ENCODE assay signal across 14 mouse cellular contexts in the genomic region with DNA sequence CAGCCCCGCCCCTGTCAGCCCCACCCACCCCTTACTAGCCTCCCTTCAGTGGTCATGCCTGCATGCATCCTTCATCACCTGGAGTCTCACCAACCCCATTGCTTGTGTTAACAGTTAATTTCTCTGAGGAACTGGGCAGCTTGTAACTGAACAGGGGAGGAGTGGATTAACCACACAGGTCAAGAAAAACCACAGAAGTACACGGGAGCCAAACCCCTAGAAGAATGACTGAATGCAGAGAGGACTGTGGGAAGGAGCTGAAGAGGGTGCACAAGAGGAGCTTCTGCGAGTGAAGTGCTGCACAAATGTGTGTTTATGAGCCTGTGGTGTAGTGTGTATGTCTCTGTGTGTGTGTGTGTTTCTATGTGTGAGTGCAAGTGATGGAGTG. TPM values are rescaled to one million over a fixed set of nuclear protein-coding genes. Genes with fewer than 3 reads are reported as not detected.
DNase-seq lines count a peak whose midpoint lies in the region; ATAC-seq and TF ChIP-seq lines count a peak whose summit lies in the region.
"Had no signal": no experiment of that assay in that cellular context is flagged by ENCODE, and none has a peak within 500 bp of the region (broad histone marks: within the 10 kb centered on the region; RNA-seq: fewer than 3 reads in every experiment).

No protein-coding gene starts in this region.

- H3K27me3 ChIP-seq in forebrain, embryonic 11.5 days (ENCODE audit: control insufficient read depth, insufficient read depth, low read length) = no peaks in the 10 kb centered on the region
- no peaks in the 10 kb centered on the region for H3K27me3 ChIP-seq in forebrain, embryonic 14.5 days (replicated peaks; ENCODE audit: control insufficient read depth, insufficient read depth, low read length)
- H3K27me3 ChIP-seq in stomach, embryonic 16.5 days (ENCODE audit: control insufficient read depth, insufficient read depth, low read length) = no peaks in the 10 kb centered on the region
- H3K27me3 ChIP-seq in stomach, postnatal 0 days (ENCODE audit: control insufficient read depth, insufficient read depth, low read length) = no peaks in the 10 kb centered on the region
- no peaks in the 10 kb centered on the region for H3K27me3 ChIP-seq in hindbrain, embryonic 14.5 days (ENCODE audit: control insufficient read depth, insufficient read depth, low read length)
- H3K27me3 ChIP-seq in neural tube, embryonic 15.5 days (replicated peaks) = no peaks in the 10 kb centered on the region
- H3K27me3 ChIP-seq: intestine, embryonic 15.5 days; liver, embryonic 12.5 days; stomach, embryonic 15.5 days had no signal

- no peak overlapping the region for H3K9ac ChIP-seq in forebrain, embryonic 11.5 days (ENCODE audit: low read length)
- no peak overlapping the region for H3K9ac ChIP-seq in forebrain, embryonic 14.5 days (ENCODE audit: low read length)
- peak overlapping the region; percentile 31; the same call in 1 of the 2 replicates for H3K9ac ChIP-seq in stomach, embryonic 16.5 days (ENCODE audit: low read length)
- H3K9ac ChIP-seq in stomach, postnatal 0 days (ENCODE audit: low read length) = no peak overlapping the region
- H3K9ac ChIP-seq in hindbrain, embryonic 14.5 days = no peak overlapping the region
- no peak overlapping the region for H3K9ac ChIP-seq in neural tube, embryonic 15.5 days (replicated peaks)
- H3K9ac ChIP-seq: intestine, embryonic 15.5 days; liver, embryonic 12.5 days; stomach, embryonic 15.5 days had no signal

- intact Hi-C loops in left cerebral cortex, postnatal 4 days (cut with DNase I) = no loop called here

- H3K4me3 ChIP-seq in forebrain, embryonic 11.5 days (ENCODE audit: low read depth, low read length) = no peak overlapping the region
- no peak overlapping the region for H3K4me3 ChIP-seq in forebrain, embryonic 14.5 days (ENCODE audit: low read depth, low read length)
- H3K4me3 ChIP-seq in stomach, embryonic 16.5 days (replicated peaks; ENCODE audit: low read length) = no peak overlapping the region
- no peak overlapping the region for H3K4me3 ChIP-seq in stomach, postnatal 0 days (ENCODE audit: low read depth, low read length)
- no peak overlapping the region for H3K4me3 ChIP-seq in hindbrain, embryonic 14.5 days (replicated peaks; ENCODE audit: low read length)
- H3K4me3 ChIP-seq in neural tube, embryonic 15.5 days (replicated peaks) = no peak overlapping the region
- H3K4me3 ChIP-seq: intestine, embryonic 15.5 days; liver, embryonic 12.5 days; stomach, embryonic 15.5 days had no signal

- H3K4me2 ChIP-seq in forebrain, embryonic 11.5 days (ENCODE audit: low read depth, low read length, severe bottlenecking) = no peak overlapping the region
- no peak overlapping the region for H3K4me2 ChIP-seq in forebrain, embryonic 14.5 days (ENCODE audit: low read length)
- no peak overlapping the region for H3K4me2 ChIP-seq in stomach, embryonic 16.5 days (ENCODE audit: low read depth, low read length)
- H3K4me2 ChIP-seq in stomach, postnatal 0 days (replicated peaks; ENCODE audit: low read depth) = no peak overlapping the region
- no peak overlapping the region for H3K4me2 ChIP-seq in hindbrain, embryonic 14.5 days (replicated peaks)
- H3K4me2 ChIP-seq in neural tube, embryonic 15.5 days = 0 out of 2 replicates have a peak overlapping the region, but pooled peaks have one; percentile 5
- H3K4me2 ChIP-seq: intestine, embryonic 15.5 days; liver, embryonic 12.5 days; stomach, embryonic 15.5 days had no signal

- WGBS in forebrain, embryonic 11.5 days = 14% methylated on average over 3 of the region's 3 CpGs
- 11% methylated on average over 3 of the region's 3 CpGs for WGBS in forebrain, embryonic 14.5 days
- 24% methylated on average over 3 of the region's 3 CpGs for WGBS in stomach, embryonic 16.5 days
- WGBS in stomach, postnatal 0 days = 29% methylated on average over 3 of the region's 3 CpGs
- WGBS in hindbrain, embryonic 14.5 days = 20% methylated on average over 3 of the region's 3 CpGs
- 12% methylated on average over 3 of the region's 3 CpGs for WGBS in neural tube, embryonic 15.5 days

- no peak for DNase-seq in forebrain, embryonic 11.5 days (ENCODE audit: low spot score)
- no peak for DNase-seq in forebrain, embryonic 14.5 days (ENCODE audit: low spot score)
- no peak for DNase-seq in stomach, postnatal 0 days (ENCODE audit: low spot score)
- no peak for DNase-seq in hindbrain, embryonic 14.5 days (ENCODE audit: low spot score)
- DNase-seq in left cerebral cortex, postnatal 4 days = no peak
- DNase-seq in lung, postnatal 4 days = no peak
- DNase-seq: adrenal gland, postnatal 25 days; layer of hippocampus, postnatal 36 days; right cerebral cortex, postnatal 14 days had no signal

- no peak for TF ChIP-seq EP300 in stomach, postnatal 0 days (optimal IDR thresholded peaks at IDR 0.05)

- TF ChIP-seq CTCF in stomach, postnatal 0 days (IDR thresholded peaks at IDR 0.05; ENCODE audit: low read depth) = no peak

- peaks cover 44% of the 10 kb centered on the region for H3K4me1 ChIP-seq in forebrain, embryonic 11.5 days (replicated peaks; ENCODE audit: control insufficient read depth, insufficient read depth, low read length)
- H3K4me1 ChIP-seq in forebrain, embryonic 14.5 days (ENCODE audit: control insufficient read depth, insufficient read depth, low read length) = peaks cover 34% of the 10 kb centered on the region
- peaks cover 29% of the 10 kb centered on the region for H3K4me1 ChIP-seq in stomach, embryonic 16.5 days (ENCODE audit: control insufficient read depth, insufficient read depth, low read length)
- peaks cover 2% of the 10 kb centered on the region; the same call in 1 of the 2 replicates for H3K4me1 ChIP-seq in stomach, postnatal 0 days (replicated peaks; ENCODE audit: control insufficient read depth, insufficient read depth)
- H3K4me1 ChIP-seq in hindbrain, embryonic 14.5 days (replicated peaks; ENCODE audit: control insufficient read depth, insufficient read depth, low read length) = peaks cover 48% of the 10 kb centered on the region
- peaks cover 60% of the 10 kb centered on the region for H3K4me1 ChIP-seq in neural tube, embryonic 15.5 days

- no peaks in the 10 kb centered on the region for H3K9me3 ChIP-seq in forebrain, embryonic 11.5 days (ENCODE audit: control insufficient read depth, low read length)
- H3K9me3 ChIP-seq in forebrain, embryonic 14.5 days (replicated peaks; ENCODE audit: control insufficient read depth, low read length) = no peaks in the 10 kb centered on the region
- no peaks in the 10 kb centered on the region for H3K9me3 ChIP-seq in stomach, embryonic 16.5 days (replicated peaks; ENCODE audit: control insufficient read depth, low read length)
- no peaks in the 10 kb centered on the region for H3K9me3 ChIP-seq in stomach, postnatal 0 days (ENCODE audit: control insufficient read depth, low read length)
- no peaks in the 10 kb centered on the region for H3K9me3 ChIP-seq in hindbrain, embryonic 14.5 days (ENCODE audit: control insufficient read depth, low read length)
- H3K9me3 ChIP-seq in neural tube, embryonic 15.5 days (replicated peaks) = no peaks in the 10 kb centered on the region
- H3K9me3 ChIP-seq: intestine, embryonic 15.5 days; liver, embryonic 12.5 days; stomach, embryonic 15.5 days had no signal

- no peaks in the 10 kb centered on the region for H3K36me3 ChIP-seq in forebrain, embryonic 11.5 days (ENCODE audit: control insufficient read depth, insufficient read depth, low read length)
- no peaks in the 10 kb centered on the region for H3K36me3 ChIP-seq in forebrain, embryonic 14.5 days (ENCODE audit: control insufficient read depth, insufficient read depth, low read length)
- H3K36me3 ChIP-seq in stomach, embryonic 16.5 days (ENCODE audit: control insufficient read depth, insufficient read depth, low read length) = no peaks in the 10 kb centered on the region
- no peaks in the 10 kb centered on the region for H3K36me3 ChIP-seq in stomach, postnatal 0 days (ENCODE audit: control insufficient read depth, insufficient read depth, low read length)
- no peaks in the 10 kb centered on the region for H3K36me3 ChIP-seq in hindbrain, embryonic 14.5 days (replicated peaks; ENCODE audit: control insufficient read depth, insufficient read depth)
- H3K36me3 ChIP-seq in neural tube, embryonic 15.5 days = no peaks in the 10 kb centered on the region
- H3K36me3 ChIP-seq: intestine, embryonic 15.5 days; liver, embryonic 12.5 days; stomach, embryonic 15.5 days had no signal

- no peak for ATAC-seq in forebrain, embryonic 11.5 days (replicated peaks; ENCODE audit: low FRiP score)
- no peak for ATAC-seq in forebrain, embryonic 14.5 days
- no peak for ATAC-seq in stomach, embryonic 16.5 days (ENCODE audit: insufficient read depth, low FRiP score)
- ATAC-seq in stomach, postnatal 0 days (ENCODE audit: low FRiP score, low TSS enrichment) = no peak
- ATAC-seq in hindbrain, embryonic 14.5 days (ENCODE audit: low FRiP score) = no peak
- no peak for ATAC-seq in neural tube, embryonic 15.5 days (ENCODE audit: low FRiP score)
- ATAC-seq: intestine, embryonic 15.5 days; liver, embryonic 12.5 days had no signal

- peak overlapping the region; percentile 53; the same call in 1 of the 2 replicates for H3K27ac ChIP-seq in forebrain, embryonic 11.5 days (ENCODE audit: low read depth, low read length)
- no peak overlapping the region for H3K27ac ChIP-seq in forebrain, embryonic 14.5 days (ENCODE audit: low read depth, low read length)
- no peak overlapping the region; the same call in 1 of the 2 replicates for H3K27ac ChIP-seq in stomach, embryonic 16.5 days (ENCODE audit: low read length)
- no peak overlapping the region for H3K27ac ChIP-seq in stomach, postnatal 0 days (replicated peaks)
- peak overlapping the region; percentile 72 for H3K27ac ChIP-seq in hindbrain, embryonic 14.5 days
- H3K27ac ChIP-seq in neural tube, embryonic 15.5 days (replicated peaks) = no peak overlapping the region
- H3K27ac ChIP-seq: intestine, embryonic 15.5 days; liver, embryonic 12.5 days; stomach, embryonic 15.5 days had no signal

RNA-seq across cellular contexts. Expression of gene Nxn, which starts 47.3 kb away (rescaled TPM):
- polyA plus RNA-seq in forebrain, embryonic 11.5 days (2014; fragmentation: Nextera tagmentation; extraction: Ambion mirVana) = 52.3 and 65.1 TPM in 2 replicates
- polyA plus RNA-seq in forebrain, embryonic 14.5 days (2014; fragmentation: Nextera tagmentation; extraction: Ambion mirVana) = 19.3 and 21.2 TPM in 2 replicates
- polyA plus RNA-seq in stomach, embryonic 16.5 days (2015; fragmentation: Nextera tagmentation; extraction: Ambion mirVana) = 26.6 and 28.7 TPM in 2 replicates
- 22.4 and 24.0 TPM in 2 replicates for polyA plus RNA-seq in stomach, postnatal 0 days (2015; fragmentation: Nextera tagmentation; extraction: Ambion mirVana)
- 32.0 and 36.0 TPM in 2 replicates for polyA plus RNA-seq in hindbrain, embryonic 14.5 days (2014; fragmentation: Nextera tagmentation; extraction: Ambion mirVana)
- polyA plus RNA-seq in neural tube, embryonic 15.5 days (2015; fragmentation: Nextera tagmentation; extraction: Ambion mirVana) = 27.3 and 29.8 TPM in 2 replicates
- total RNA-seq in left cerebral cortex, postnatal 4 days (2021) = 10 to 100 TPM; 12.4 to 15.7 TPM

RNA-seq across cellular contexts. Expression of gene Timm22, which starts 55.1 kb away (rescaled TPM):
- 109 and 113 TPM in 2 replicates for polyA plus RNA-seq in forebrain, embryonic 11.5 days (2014; fragmentation: Nextera tagmentation; extraction: Ambion mirVana)
- 125 TPM in 2 replicates for polyA plus RNA-seq in forebrain, embryonic 14.5 days (2014; fragmentation: Nextera tagmentation; extraction: Ambion mirVana)
- polyA plus RNA-seq in stomach, embryonic 16.5 days (2015; fragmentation: Nextera tagmentation; extraction: Ambion mirVana) = 76.1 and 94.9 TPM in 2 replicates
- 75.7 and 82.1 TPM in 2 replicates for polyA plus RNA-seq in stomach, postnatal 0 days (2015; fragmentation: Nextera tagmentation; extraction: Ambion mirVana)
- 110 TPM in 2 replicates for polyA plus RNA-seq in hindbrain, embryonic 14.5 days (2014; fragmentation: Nextera tagmentation; extraction: Ambion mirVana)
- 107 and 108 TPM in 2 replicates for polyA plus RNA-seq in neural tube, embryonic 15.5 days (2015; fragmentation: Nextera tagmentation; extraction: Ambion mirVana)
- 10 to 100 TPM; 34.1 to 38.0 TPM for total RNA-seq in left cerebral cortex, postnatal 4 days (2021)

Comparison
In these comparisons a context has a peak if more than half of its experiments do, and no peak if none do; other contexts are left out.
1. H3K27ac ChIP-seq: peak in forebrain, embryonic 11.5 days (single experiment) and hindbrain, embryonic 14.5 days (single experiment); none in forebrain, embryonic 14.5 days (single experiment), stomach, embryonic 16.5 days (single experiment), stomach, postnatal 0 days (single experiment) and neural tube, embryonic 15.5 days (single experiment).